Mouse (Mus musculus) lung, postnatal 25 days (tissue): ENCODE results near the gene Nup35.

Experiments
- DNase-seq: peaks from one replicate; pipeline ENCODE4 v3.0.0; 2022; ENCODE audit warnings: low spot score

Gene Nup35

DNA sequence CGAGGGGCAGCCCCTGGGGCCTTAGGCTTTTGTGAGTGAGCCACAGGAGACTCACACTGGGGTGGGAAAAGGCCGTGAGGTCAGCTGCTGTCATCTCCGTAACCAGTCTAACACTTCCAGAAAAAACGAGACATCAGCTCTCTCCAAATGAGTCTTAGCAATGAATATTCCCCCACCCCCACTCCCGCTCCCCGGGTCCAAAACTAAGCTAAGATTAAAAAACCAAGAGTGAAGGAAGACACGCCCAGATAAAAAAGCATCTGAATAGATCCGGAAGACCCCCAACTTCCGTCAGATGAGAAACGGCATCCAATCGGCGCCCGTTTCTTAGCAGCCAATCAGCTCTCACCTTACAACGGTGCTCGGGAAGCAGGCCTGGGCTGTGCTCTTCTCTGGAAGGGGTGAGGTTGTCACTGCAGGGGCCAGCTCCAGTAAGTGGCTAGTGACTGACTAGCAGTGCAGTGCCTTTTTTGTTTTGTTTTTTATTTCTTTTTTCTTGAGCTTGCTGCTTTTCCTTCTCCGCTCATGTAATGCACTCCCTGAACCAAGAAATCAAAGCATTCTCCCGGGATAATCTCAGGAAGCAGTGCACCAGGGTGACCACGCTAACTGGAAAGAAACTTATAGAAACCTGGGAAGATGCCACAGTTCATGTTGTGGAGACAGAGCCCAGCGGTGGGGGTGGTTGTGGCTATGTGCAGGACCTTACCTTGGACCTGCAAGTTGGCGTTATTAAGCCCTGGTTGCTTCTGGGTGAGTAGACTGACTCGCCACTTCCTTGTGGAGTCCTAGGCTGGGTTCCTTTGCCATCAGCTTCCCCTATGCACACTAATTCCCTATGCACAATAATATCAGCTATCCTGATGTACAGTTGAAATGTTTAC lies at the start of gene Nup35, which contains the start of gene Dusp19:
Nup35 (plus strand) TSS at position 383 of the 884 bp plus-strand sequence.
Dusp19 (plus strand) TSS at position 192 of the 884 bp plus-strand sequence.
- peak; percentile 96 for DNase-seq

DNA sequence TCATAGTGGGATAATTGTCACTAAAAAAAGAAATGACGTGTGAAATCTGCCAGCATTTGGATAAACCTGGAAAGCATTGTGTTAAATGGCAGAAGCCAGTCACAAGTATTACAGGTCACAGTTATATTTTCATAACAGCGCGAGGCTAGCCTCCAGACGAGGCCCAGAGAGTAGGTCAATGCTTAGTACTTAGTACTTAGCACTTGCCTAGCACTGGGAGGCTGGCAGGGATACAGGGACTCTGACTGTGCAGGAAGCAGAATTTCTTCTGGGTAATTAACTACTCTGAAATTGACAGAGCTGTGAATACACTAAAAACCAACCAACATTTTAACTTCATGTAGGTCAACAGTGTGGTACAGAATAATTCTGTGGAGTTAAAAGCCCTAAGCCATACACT lies 49.6 kb upstream of the Nup35 start:
- no peak for DNase-seq

DNA sequence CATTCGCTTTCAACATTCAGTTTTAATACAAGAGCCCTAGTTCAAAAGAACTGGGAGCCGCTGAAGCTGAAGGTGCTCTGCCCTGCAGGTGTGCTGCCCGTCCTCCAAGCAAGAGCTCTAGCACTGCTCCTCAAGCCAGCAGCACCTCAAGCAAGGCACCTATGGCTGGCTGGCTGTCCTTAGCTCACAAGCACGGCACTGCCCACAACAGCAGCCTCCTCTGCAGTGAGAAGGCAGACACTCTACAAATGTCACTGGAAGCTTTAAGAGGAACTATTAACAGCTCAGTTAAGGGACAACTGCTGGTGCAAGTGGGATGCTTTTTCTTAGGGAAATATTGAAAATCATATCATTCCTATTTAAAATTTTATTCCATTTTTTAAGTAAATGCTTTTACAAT lies 46.4 kb upstream of the Nup35 start:
- DNase-seq = no peak

DNA sequence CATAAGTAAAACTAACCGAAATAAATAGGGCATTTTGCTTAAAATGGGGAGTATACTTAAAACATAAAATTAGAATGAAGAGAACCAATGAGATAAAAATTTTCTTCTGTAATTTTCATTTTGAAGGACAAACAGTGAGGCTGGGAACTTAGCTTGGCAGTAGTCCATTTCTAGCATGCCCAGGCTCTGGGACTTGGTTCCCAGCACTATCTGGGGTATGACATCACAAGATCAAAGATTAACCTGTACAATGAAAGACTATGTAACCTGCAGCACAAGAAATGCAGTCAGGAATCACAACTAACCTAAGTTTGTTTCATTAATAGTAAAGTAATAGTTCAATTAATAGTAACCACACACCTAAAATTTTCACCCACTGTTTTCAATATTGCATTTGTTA lies 39.8 kb upstream of the Nup35 start:
- DNase-seq = no peak

DNA sequence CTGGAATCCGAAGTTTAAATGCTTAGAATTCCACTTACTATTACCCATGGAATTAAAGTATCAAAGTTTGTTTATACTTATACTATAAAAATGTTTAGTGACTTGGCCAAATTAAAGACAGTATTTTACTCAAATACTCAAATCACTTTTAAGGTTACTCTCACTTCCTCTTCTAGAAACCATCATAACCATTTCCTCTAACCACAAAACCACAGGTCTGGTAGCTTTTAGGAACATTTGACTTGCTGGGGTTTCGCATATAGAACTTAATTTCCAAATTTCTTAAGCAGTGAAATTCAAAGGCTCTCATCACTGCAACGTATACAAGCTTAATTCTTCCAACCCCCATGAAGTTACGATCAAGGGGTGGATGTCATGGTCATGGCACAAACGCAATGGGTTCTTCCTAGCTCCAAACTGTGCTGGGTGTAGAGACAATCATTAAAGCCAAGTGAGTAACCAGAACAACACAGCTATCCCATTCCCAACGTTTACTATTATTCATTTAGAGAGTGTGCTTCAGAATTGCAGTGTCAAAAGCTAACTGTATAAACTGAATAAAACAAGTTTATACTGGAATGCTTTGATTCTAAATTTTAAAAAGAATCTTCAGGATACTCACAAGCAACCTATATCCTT lies 37.7 kb upstream of the Nup35 start:
- DNase-seq = no peak

DNA sequence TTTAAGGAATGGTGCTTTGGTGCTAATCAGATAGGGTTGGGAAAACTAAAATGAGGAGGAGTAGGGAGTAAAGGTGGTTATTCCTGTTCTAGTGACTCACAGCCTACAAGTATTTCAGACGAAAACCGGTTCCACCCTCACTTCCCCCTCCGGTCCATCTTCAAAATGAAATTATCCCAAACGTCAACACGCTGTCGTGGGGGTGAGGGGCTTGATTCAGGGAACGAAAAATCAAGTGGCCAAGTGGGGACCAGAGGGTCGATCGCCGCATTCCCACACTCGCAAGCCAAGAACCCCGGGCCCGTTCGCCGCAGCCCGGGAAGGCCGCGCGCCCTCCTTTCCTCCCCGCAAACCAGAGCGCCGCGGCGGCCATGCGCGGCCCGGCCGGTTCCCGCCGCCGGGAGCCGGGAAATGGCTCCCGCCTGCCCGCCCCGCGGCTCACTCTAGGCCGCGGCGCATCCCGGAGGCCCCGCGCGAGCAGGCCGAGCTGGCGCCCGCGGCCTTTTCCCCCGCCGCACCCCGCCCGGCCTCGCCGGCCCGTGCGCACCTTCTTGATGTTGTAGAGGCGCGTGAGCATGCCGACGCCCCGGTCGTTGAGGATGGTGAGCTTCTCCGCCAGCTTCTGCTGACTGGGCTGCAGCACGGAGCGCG lies 36.6 kb upstream of the Nup35 start:
- DNase-seq = peak; percentile 32

DNA sequence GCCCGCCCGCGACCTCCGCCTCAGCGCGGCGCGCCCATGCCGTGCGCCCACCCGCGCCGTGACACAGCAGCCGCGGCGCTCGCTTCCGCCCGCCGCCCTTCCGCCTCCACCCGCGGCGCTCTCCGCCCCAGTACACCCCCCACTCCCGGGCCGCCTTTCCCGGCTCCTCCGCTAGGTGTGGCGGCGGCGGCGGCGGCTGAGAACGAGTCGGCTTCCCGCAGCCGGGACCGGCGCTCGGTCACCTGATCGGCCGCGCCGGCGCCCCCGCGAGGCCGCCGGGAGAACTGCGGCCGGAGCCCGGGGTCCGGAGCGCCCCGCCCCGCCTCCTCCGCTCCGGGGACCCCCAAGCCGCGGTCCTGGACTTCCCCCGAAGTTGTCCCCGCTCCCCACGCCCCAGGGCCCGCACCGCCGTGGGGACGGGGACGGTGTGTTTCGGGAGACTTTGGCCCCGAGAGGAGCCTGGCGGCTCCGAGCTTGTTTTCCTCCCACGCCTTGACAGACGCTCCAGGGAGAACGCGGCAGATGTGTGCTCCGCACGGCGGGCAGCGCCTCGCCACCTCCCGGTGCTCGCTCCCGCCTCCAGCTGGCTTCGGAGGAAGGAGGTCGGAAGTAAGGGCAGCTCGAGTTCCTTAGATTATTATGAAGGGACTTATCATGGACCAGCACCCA lies 35.9 kb upstream of the Nup35 start, which contains the start of gene Nckap1:
Nckap1 (minus strand) TSS at position 338 of the 669 bp plus-strand sequence.
- DNase-seq = peak; percentile 89

DNA sequence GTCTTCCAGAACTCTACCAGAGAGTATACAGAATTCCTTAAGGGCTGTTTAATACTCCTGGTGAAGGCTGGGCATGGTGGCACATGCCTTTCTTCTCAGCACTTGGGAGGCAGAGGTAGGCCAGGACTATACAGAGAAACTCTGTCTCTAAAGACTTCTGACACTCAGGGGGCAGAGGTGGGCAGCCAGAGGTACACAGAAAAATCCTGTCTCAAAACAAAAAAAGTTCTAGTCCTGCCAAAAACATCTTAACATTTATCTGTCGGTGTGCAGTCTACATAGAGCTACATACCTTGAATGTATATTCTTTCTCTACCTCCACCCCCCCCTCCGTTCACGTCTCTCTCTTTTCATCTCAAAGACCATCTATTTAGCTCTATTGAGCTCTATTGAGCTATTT lies 34.7 kb upstream of the Nup35 start:
- no peak for DNase-seq

DNA sequence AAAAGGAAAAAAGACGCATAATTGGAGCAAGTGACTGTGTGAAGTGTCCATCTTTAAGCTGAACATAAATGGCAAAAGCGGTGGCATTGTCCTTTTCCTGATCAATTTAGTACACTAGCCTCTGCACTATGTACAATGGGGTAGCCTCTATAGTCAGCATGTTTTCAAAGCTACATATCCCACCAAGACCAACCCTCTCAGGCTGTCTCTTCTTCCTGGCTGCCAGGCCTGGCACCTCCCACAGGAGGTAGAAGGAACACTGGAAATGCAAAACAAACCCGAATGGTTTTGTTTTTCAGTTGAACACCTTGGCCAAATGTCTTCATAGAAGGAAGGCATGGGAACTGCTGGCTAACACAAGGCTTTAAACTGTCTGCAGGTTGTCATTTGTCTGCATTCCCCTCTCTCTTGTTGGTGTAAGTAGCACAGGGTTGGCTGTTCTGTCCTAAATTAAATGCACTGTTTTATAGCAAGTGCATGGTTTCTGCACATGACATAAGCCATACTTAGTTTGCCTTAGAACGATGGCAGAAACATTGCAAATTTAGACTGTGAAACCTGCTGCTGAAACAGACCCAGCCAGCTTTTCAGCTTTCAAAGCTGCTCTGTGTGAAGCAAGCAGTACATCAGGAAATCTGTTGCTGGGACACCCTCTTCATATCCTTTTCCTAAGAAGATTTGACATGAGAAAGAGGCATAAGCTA lies 22.7 kb upstream of the Nup35 start:
- DNase-seq = no peak

DNA sequence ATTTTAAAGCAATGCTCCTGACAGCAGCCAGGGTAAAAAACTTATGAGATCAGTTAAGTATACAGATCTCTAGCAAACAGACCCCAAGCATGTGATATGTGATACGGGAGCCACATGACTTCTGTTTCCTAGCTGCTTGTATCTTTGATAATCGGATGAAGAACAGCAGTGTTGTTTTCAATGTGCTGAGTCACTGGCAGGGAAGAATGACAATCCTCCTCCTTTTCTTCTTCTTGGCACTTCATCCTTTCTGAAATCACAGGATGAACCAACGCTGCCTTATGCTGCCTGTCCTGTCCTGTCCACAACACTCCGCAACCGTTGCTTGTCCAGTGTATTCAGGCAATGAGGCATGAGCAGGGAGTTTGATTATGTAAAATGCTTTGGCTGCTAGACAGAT lies 20.1 kb upstream of the Nup35 start:
- no peak for DNase-seq

DNA sequence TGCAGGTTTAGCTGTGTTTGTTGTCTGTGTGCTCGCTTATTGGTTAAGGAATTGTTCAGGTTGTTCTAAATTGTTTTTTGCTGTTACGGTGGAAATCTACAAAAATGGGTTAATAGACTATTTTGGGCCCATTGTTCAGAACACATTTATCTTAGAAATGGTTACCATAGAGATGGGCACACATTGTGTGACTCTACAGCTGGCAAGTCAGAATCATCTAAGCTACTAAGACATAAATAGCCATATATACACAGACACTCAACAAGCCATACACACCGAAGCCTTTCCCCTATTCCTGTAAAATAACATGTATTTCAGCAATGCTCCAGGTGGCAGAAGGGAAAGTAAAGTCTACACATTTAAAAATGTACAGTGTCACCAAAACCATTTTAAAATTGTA lies 17.2 kb upstream of the Nup35 start:
- DNase-seq = no peak

DNA sequence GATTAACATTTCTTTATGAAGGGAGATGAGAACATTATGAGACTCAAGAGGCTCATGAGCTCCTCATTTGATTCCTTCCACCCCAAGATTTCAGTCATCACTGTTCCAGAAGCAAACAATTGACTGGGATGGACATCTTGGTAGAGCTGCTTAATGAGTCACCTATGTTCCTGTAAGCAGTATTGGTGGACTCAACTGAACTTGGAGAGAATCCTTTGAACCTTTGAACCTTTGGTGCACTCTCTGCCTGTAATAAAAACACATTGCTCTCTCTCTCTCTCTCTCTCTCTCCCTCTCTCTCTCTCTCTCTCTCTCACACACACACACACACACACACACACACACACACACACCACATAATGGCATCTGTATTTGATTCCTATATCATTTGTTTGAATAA lies 16.4 kb upstream of the Nup35 start:
- DNase-seq = no peak

DNA sequence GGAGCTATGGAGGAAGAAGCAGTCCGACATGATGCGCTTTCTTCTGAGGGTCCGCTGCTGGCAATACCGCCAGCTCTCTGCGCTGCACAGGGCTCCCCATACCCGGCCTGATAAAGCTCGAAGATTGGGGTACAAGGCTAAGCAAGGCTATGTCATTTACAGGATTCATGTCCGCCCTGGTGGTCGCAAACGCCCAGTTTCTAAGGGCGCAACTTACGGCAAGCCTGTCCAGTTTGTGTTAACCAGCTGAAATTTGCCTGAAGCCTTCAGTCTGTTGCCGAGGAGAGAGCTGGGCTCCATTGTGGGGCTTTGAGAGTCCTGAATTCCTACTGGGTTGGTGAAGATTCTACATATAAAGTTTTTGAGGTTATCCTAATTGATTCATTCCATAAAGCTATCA lies 14.3 kb upstream of the Nup35 start:
- no peak for DNase-seq

DNA sequence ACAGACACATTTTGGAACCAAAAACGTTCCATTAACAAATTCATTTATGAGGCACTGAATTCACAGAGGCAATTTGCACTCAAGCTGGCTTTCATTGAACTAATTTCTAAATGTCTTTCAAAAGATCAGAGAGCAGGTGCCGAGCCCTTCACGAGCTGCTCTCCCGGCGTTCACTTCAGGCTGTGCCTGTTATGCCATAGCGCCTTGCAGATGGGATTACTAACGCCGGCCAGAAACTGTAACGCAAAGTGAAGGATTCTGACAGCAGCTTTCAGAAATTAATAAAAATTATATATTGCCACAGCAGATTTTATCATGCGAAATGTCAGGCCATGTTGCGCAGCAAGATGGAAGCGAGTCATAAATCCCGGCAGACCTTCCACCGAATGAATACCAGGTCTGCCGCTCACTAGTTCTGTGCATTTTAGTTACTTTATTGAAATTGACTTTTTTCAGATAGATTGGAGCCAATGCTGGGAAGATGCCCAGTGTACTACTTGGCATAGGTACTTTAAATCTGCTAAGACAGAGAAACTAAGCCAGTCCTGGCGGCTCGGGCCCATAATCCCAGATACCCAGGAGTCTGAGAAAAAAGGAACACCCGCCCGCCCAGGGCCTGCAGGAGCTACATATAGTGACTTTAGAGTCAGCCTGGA lies 13.1 kb upstream of the Nup35 start:
- DNase-seq = no peak

DNA sequence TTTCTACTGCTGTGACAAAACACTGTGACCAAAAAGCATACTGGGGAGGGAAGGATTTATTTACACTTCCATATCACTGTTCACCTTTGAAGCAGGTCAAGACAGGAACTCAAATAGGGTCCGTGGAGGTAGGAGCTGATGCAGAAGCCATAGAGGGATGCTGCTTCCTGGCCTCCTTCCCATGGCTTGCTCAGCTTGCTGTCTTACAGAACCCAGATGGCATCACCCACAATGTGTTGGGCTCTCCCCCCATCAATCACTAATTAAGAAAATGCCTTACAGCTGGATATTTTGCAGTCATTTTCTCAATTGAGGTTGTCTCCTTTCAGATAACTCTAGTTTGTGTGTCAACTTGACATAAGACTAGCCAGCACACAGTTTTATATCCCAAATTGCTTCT lies 4.8 kb upstream of the Nup35 start:
- DNase-seq = no peak

DNA sequence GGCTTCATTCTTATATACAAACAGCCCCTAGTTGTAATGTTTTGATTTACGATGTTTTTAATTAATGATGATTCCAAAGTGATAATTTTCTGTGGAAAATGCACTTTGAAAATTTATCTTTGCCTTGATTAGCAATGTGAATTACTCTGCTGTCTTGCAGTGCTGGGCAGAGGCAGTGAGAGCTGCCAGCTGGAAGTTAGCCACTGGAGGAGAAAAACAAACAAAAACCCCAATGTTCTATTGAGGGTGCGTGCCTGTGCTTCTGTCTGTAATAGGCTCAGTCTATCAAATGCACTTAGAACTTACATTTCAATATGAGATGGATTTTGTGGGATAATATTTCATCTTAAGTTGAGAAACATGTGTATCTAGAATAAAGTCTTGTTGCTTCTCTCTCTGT lies 4.2 kb upstream of the Nup35 start:
- no peak for DNase-seq

DNA sequence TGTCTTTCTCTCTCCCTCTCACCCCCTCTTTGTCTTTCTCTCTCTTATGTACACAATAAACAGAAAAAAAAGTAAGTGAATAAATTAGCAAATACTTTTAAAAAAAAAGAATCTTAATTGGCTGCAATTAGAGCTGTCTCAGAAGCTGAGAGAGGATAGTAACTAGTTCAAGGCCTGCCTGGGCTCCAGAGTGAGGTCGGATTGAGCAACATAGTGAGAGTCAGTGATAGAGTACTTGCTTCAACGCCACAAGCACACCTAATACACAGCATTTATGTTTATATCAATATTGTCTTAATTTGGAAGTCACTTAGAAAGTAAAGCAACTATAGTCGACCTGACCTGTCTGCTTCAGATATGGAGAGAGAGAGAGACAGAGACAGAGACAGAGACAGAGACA lies 2.0 kb downstream of the Nup35 start:
- DNase-seq = no peak

DNA sequence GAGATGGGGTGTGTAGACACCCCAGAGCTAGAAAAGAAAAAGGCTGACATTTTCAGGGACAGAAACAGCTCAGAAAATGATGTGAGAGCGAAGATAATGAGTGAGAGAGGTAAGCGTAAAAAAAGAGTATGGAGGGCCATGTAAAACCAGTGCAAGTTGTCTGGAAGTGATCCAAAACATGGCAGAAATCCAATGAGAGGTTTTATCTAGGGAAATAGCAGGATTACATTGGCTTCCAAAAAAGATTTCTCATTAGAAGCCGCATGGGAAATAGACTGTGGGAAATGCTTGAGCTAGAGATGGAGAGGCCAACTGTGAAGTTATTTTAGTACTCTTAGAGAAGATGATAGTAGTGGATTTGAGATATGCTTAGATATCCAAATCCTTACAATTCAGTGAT lies 4.9 kb downstream of the Nup35 start:
- no peak for DNase-seq

DNA sequence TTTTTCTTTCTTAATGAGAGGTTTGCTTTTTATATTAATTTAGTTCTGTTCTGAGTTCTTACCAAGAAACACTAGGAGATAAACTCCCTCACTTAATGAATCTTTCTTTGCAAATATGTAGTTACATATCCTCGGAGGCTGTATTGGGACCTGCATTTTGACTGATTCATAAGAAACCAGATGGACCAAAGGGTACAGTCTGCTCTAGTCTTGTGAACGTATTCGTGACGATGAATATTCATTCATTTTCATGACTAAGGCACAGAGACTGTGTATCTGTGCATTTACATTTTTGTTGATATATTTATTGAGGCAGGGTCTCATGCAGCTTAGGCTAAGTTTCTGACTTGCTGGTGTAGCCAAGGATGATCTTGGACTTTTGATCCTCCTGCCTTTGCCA lies 7.5 kb downstream of the Nup35 start:
- DNase-seq = no peak

DNA sequence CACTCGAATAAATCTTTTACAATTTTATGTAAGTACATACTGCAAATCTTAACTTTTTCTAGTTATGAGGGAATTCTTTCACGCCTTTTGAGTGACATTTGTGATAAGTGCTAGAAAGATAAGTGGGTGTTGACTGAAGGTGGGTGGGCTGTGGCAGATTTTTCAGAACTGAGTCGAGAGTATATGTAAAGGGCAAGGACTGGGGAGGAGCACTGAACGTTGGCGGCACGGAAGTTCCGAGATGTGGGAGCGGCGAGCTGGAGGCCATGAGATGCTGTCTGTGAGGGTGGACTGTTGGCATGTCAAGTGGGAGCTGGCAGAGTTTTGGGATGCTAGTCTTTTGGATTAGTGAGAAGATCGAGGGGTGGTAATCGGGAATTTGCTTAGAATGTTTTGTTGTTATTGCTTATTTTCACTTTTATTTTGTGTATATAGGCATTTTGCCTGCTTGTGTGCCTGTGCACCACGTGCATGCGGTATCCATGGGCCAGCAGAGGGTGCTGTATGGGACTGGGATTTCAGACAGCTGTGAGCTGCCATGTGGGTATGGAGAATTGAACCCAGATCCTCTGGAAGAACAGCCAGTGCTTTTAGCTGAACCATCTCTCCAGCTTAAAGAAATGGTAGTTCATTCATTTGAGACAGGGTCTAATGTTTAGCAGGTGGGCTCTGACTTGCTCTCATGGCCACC lies 15.4 kb downstream of the Nup35 start:
- DNase-seq = no peak
